Mouse (Mus musculus): ENCODE results near the gene Depdc1b. TPM values are rescaled to one million over a fixed set of nuclear protein-coding genes. Genes with fewer than 3 reads are reported as not detected.

Depdc1b gene
- polyA plus RNA-seq, 1 experiment from 2014 or later = 13.3 TPM

DNA sequence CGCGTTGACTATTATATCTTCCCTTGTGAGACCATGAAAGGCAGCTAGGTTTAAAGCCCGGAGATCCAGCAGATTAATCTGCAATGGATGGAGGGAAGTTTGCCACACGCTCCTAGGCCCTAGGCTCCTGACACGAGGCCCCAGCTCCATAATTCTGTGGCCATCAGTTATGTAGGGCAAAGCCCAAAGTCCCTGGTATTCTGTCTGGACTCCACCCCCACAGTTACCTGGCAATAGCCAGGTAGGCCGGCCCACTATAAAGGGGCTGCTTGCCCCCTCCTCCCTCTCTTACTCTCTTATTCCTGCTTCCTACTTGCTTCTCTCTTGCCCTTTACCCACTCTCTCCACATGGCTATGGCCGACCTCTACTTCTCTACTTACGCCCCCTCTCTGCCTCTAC is 2.9 kb downstream of the Depdc1b start:
- Histone ChIP-seq H3K4me1 (replicated peaks) (peaks cover 44% of the 10 kb centered on the region), H3K36me3 (replicated peaks) (peaks cover 12% of the 10 kb centered on the region), H3K9ac (no peak overlapping the region), H3K27me3 (no peaks in the 10 kb centered on the region), H3K4me2 (no peak overlapping the region), H3K27ac (replicated peaks) (no peak overlapping the region; the same call in 1 of the 2 replicates), H3K9me3 (replicated peaks) (no peaks in the 10 kb centered on the region), H3K4me3 (replicated peaks) (no peak overlapping the region)
- WGBS (ENCODE audit: insufficient replicate concordance) = 92% methylated on average over 8 of the region's 8 CpGs
- ATAC-seq (ENCODE audit: insufficient read depth) = no peak

DNA sequence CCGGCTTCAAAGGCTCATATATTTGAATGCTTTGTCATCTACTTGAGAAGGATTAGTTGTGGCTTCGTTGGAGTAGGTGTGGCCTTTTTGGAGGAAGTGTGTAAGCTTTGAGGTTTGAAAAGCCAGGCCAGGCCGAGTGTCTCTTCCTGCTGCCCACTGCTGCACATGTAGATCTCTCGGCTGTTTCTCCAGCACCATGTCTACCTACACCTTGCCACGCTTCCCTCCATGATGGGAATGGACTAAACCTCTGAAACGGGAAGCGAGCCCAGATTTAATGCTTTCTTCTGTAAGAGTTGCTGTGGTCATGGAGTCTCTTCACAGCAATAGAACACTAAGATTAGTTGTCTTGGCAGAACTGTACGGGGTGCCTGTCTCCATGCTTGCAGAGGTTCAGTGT is 4.1 kb downstream of the Depdc1b start:
- no peak overlapping the region for H3K4me2 ChIP-seq
- H3K27me3 ChIP-seq = no peaks in the 10 kb centered on the region
- no peak overlapping the region for H3K4me3 ChIP-seq (replicated peaks)
- peaks cover 34% of the 10 kb centered on the region for H3K4me1 ChIP-seq (replicated peaks)
- no peaks in the 10 kb centered on the region for H3K9me3 ChIP-seq (replicated peaks)
- no peak overlapping the region for H3K27ac ChIP-seq (replicated peaks)
- ATAC-seq (ENCODE audit: insufficient read depth) = no peak
- H3K9ac ChIP-seq = no peak overlapping the region
- WGBS (ENCODE audit: insufficient replicate concordance) = 72% methylated on average over 8 of the region's 8 CpGs
- peaks cover 24% of the 10 kb centered on the region for H3K36me3 ChIP-seq (replicated peaks)

DNA sequence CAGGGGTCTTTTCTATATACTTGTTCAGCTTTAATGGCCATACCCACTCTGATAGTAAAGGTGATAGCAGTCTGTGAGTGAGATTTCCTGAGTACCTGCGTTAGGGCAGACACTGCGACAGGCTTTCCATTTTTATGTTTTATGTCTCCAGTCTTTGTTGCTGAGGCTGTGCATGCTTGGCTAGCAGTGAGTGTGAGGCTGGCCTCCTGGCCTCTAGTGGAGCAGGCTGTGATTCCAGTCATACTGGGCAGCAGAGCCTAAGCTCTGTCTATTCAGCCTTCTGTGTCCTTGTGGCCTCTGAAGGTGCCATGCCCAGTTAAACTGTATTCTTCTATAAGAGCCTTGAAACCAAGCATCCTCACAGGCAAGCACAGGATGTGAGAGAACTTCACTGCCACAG is 6.3 kb downstream of the Depdc1b start:
- Histone ChIP-seq H3K36me3 (replicated peaks) (peaks cover 45% of the 10 kb centered on the region), H3K4me1 (replicated peaks) (peaks cover 20% of the 10 kb centered on the region), H3K9ac (no peak overlapping the region), H3K27me3 (no peaks in the 10 kb centered on the region), H3K9me3 (replicated peaks) (no peaks in the 10 kb centered on the region), H3K4me2 (no peak overlapping the region), H3K27ac (replicated peaks) (no peak overlapping the region), H3K4me3 (replicated peaks) (no peak overlapping the region)
- WGBS (ENCODE audit: insufficient replicate concordance) = 83% methylated on average over 2 of the region's 2 CpGs
- no peak for ATAC-seq (ENCODE audit: insufficient read depth)

DNA sequence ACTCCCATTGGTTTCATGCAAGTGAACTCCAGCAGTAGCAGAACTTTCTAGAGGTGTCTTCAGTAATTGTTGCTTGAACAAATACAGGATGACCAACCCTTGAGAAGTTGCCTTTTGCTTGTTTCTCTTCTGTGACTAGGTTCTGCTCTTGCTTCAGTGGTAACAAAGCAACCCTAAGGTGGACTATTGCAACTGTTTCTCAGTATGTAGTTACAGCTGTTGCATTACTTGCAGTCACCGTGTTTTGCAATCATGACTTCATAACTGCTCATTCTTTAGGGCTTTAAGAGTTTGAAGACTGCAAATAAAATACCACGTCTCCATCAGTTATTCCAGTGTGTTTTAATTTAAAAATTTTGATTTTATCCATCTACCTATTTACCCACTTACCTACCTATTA is 7.2 kb downstream of the Depdc1b start:
- H3K9ac ChIP-seq = no peak overlapping the region
- H3K9me3 ChIP-seq (replicated peaks) = no peaks in the 10 kb centered on the region
- H3K4me2 ChIP-seq = no peak overlapping the region
- H3K4me1 ChIP-seq (replicated peaks) = peaks cover 11% of the 10 kb centered on the region
- peaks cover 51% of the 10 kb centered on the region for H3K36me3 ChIP-seq (replicated peaks)
- 83% methylated on average over 2 of the region's 2 CpGs for WGBS (ENCODE audit: insufficient replicate concordance)
- ATAC-seq (ENCODE audit: insufficient read depth) = no peak
- H3K4me3 ChIP-seq (replicated peaks) = no peak overlapping the region
- no peaks in the 10 kb centered on the region for H3K27me3 ChIP-seq
- no peak overlapping the region for H3K27ac ChIP-seq (replicated peaks)

DNA sequence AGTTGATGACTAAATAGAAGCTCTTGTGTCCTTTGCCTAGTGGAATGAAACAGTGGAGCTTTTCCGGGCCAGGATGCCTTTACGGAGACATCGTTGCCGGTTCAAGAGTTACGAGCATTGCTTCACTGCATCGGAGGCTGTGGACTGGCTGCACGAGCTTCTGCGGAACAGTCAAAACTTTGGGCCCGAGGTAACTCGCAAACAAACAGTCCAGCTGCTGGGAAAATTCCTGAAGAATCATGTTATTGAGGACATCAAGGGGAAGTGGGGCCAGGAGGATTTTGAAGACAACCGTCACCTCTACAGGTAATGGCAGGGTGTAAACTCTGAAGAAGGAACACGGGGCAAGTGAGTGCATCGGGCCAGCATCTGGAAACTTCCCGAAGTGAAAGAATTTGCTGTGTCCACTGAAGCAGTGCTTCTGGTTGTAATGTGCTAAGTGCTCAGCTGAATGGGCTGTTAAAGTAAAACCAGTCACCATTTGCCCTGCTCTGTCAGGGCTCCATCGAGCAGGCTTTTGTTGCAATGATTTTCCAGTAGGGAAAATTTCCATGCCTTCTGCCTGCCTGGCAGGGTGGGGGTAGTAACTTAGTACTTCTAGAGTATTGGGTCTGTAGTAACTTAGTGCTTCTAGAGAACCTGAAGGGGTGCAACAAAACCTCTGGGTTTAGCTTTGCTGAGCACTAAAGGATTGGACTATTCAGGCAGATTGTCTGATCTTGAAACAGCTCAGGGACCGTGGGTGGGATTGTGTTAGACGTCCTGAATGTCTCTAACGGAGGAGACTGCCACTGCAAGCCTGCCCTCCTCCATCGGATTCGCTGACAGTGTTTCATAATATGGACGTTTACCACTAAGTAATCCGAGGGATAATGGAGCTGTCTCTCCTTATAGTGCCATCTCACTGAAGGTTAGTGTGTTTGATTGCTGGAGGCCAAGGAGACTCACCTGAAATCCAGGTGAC is 8.0 kb downstream of the Depdc1b start:
- no peak overlapping the region for H3K4me3 ChIP-seq (replicated peaks)
- no peak overlapping the region for H3K9ac ChIP-seq
- no peak for ATAC-seq (ENCODE audit: insufficient read depth)
- no peaks in the 10 kb centered on the region for H3K9me3 ChIP-seq (replicated peaks)
- no peak overlapping the region for H3K27ac ChIP-seq (replicated peaks)
- H3K27me3 ChIP-seq = no peaks in the 10 kb centered on the region
- H3K4me2 ChIP-seq = no peak overlapping the region
- H3K4me1 ChIP-seq (replicated peaks) = peaks cover 9% of the 10 kb centered on the region
- peaks cover 59% of the 10 kb centered on the region for H3K36me3 ChIP-seq (replicated peaks)
- WGBS (ENCODE audit: insufficient replicate concordance) = 89% methylated on average over 22 of the region's 22 CpGs

DNA sequence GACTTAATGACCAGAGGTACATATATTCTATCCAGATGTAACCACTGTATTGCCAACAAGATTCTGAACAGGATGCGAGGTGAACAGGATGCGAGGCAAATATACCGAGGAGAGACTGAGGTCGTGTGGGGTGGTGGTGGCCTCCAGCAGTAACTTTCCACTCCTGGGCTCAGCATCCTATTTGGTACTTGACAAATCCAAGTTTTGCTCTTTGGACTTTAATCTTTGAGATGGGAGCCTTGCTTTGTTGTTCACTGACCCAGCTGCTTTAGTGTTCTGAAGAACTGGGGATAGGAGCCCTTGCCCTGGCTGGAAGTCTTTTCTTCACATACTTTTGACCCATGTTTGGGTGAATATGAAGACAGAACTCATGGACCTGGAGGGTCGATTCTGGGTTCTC is 9.7 kb downstream of the Depdc1b start:
- Histone ChIP-seq H3K9ac (no peak overlapping the region), H3K4me1 (replicated peaks) (no peaks in the 10 kb centered on the region), H3K27ac (replicated peaks) (no peak overlapping the region), H3K36me3 (replicated peaks) (peaks cover 58% of the 10 kb centered on the region), H3K27me3 (no peaks in the 10 kb centered on the region), H3K4me2 (no peak overlapping the region), H3K4me3 (replicated peaks) (no peak overlapping the region), H3K9me3 (replicated peaks) (no peaks in the 10 kb centered on the region)
- no peak for ATAC-seq (ENCODE audit: insufficient read depth)
- WGBS (ENCODE audit: insufficient replicate concordance) = 75% methylated on average over 5 of the region's 5 CpGs

DNA sequence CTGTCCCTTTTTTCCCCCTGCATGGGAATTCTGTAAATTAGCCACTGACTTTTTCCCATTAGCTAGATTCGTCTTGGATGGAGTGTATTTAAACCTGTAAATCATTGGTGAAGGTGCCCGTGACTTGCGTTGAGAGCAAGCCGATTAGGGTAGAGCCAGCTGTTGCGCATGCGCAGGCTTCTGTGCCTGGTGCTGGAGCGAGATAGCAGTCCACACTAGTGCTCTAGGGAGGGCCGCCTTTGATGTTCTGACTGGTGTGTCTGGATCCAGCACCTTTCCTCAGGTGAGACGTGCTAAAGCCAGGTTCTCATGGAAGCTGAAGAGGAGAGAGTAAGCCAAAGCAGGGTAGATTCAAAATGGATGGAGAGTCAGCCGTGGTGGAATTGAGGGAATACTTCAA is 10.2 kb downstream of the Depdc1b start:
- Histone ChIP-seq H3K9me3 (replicated peaks) (no peaks in the 10 kb centered on the region), H3K4me3 (replicated peaks) (no peak overlapping the region), H3K4me1 (replicated peaks) (no peaks in the 10 kb centered on the region), H3K4me2 (no peak overlapping the region), H3K36me3 (replicated peaks) (peaks cover 59% of the 10 kb centered on the region), H3K9ac (no peak overlapping the region), H3K27me3 (no peaks in the 10 kb centered on the region), H3K27ac (replicated peaks) (no peak overlapping the region)
- no peak for ATAC-seq (ENCODE audit: insufficient read depth)
- WGBS (ENCODE audit: insufficient replicate concordance) = 84% methylated on average over 10 of the region's 10 CpGs

DNA sequence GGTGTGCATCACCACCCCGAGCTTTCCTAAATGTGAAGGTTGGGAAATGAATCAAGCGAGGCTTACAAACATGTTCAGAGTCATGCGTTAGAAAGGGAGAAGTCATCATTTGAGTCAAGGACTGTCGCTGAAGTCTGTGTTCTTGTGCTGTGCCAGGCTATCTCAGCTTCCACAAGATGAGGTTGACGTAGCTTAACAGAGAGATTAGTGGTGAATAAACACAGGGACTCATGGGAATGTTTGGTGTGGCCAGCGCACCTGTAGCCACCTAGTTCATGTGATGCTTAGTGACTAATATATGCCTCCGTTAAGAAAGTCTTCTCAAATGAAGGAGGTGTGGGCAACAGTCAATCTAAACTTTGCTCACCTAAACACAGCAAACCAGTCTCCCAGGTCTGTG is 10.9 kb downstream of the Depdc1b start:
- H3K27ac ChIP-seq (replicated peaks) = no peak overlapping the region
- H3K9ac ChIP-seq = no peak overlapping the region
- no peak overlapping the region for H3K4me2 ChIP-seq
- peaks cover 65% of the 10 kb centered on the region for H3K36me3 ChIP-seq (replicated peaks)
- WGBS (ENCODE audit: insufficient replicate concordance) = 80% methylated on average over 7 of the region's 7 CpGs
- no peaks in the 10 kb centered on the region for H3K4me1 ChIP-seq (replicated peaks)
- H3K4me3 ChIP-seq (replicated peaks) = no peak overlapping the region
- no peak for ATAC-seq (ENCODE audit: insufficient read depth)
- no peaks in the 10 kb centered on the region for H3K27me3 ChIP-seq
- no peaks in the 10 kb centered on the region for H3K9me3 ChIP-seq (replicated peaks)

DNA sequence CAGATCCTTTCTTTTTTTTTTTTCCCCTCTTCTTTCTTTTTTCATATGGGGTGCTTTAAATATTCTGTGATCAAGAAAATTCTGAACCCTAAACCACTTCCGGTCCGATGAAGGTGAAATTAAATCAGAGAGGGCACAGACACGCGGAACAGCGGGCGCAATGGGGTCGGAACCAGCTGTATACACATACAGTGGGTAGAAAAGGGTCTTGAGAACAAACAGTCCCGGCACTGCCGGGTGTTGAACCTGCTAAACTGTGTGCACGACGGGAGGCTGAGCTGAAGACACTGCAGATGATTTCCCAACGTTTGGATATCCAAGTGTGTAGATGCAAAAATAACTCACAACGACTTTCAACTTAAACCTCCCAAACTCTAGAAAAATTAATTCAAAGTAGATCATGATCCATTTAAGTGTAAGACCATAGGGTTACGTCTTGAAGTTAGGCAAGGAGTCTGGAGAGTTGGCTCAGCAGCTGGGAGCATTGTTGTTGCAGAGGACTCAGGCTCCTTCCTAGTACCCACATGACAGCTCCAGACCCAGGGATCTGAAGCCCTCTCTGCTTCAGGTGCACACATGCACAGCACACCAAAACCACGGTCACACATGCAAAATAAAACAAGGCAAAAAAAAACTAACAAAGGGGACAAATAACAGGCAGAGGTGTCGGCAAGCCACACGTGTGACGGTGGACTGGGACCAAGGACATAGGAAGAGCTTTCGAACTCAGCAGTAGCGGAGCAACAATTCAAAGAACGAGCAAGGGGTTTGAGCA is 12.5 kb downstream of the Depdc1b start:
- no peaks in the 10 kb centered on the region for H3K9me3 ChIP-seq (replicated peaks)
- H3K36me3 ChIP-seq (replicated peaks) = peaks cover 76% of the 10 kb centered on the region
- H3K4me1 ChIP-seq (replicated peaks) = no peaks in the 10 kb centered on the region
- no peak overlapping the region for H3K9ac ChIP-seq
- H3K27ac ChIP-seq (replicated peaks) = no peak overlapping the region
- no peak for ATAC-seq (ENCODE audit: insufficient read depth)
- no peak overlapping the region for H3K4me2 ChIP-seq
- 86% methylated on average over 21 of the region's 21 CpGs for WGBS (ENCODE audit: insufficient replicate concordance)
- no peak overlapping the region for H3K4me3 ChIP-seq (replicated peaks)
- no peaks in the 10 kb centered on the region for H3K27me3 ChIP-seq

DNA sequence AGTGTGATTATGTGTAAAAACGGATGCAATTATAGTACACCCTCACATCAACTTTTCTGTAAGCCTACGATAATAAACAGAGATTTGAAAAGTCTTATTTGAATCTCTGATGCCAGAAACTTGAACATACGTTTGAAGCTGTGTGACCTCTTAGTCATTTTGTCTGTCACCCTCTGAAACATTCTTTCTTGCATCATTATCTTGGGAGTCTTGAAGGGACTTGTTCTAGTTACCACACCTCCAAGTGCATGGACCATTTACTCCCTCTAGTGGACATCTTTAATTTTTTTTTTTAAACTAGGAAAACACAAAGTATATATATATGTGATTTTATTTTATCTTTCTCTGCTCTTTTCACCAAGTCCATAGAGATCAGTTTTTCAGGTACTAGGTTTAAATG is 13.6 kb downstream of the Depdc1b start:
- Histone ChIP-seq H3K27ac (replicated peaks) (no peak overlapping the region), H3K9me3 (replicated peaks) (no peaks in the 10 kb centered on the region), H3K4me2 (no peak overlapping the region), H3K27me3 (no peaks in the 10 kb centered on the region), H3K4me1 (replicated peaks) (0 out of 2 replicates have a peak, but pooled peaks cover 2% of the 10 kb centered on the region), H3K4me3 (replicated peaks) (no peak overlapping the region), H3K9ac (no peak overlapping the region), H3K36me3 (replicated peaks) (peaks cover 65% of the 10 kb centered on the region)
- 62% methylated on average over 3 of the region's 3 CpGs for whole genome bisulfite sequencing (ENCODE audit: insufficient replicate concordance)
- no peak for ATAC-seq (ENCODE audit: insufficient read depth)

DNA sequence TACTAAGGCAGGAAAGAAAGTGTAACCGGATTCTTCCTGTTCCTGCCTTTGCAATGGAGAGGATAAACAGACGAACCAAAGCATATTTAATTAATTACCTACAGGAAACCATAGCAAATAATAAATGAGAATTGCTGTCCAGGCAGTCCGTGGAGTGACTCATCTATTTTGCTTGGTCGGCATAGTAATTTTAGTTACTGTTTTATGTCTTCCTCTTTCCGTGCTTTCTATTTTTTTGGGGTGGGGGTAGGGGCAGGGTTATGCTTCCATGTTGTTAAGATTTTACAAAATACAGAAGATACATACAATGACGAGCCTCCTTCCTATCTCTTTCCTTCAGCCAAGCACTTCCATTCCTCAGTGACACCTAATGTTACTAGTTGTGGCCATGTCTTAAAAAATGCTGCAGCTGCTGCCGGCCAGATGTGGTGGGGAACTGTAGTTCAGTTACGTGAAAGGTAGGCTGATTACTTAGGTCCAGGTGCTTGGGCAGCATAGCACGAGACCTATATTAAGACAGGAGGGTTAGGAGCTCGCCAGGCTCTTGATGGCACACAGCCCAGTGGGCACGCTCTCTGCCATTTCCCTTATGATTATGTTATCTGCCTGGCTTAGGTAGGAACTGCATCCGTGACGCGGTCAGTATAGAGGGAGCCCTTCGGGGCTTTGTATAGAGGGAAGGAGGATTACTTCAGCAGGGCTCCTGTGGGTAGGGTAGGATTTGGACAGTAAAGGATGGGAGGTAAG is 19.3 kb downstream of the Depdc1b start:
- no peak overlapping the region for H3K4me3 ChIP-seq (replicated peaks)
- H3K27ac ChIP-seq (replicated peaks) = no peak overlapping the region
- H3K9me3 ChIP-seq (replicated peaks) = no peaks in the 10 kb centered on the region
- 0 out of 2 replicates have a peak, but pooled peaks cover 5% of the 10 kb centered on the region for H3K4me1 ChIP-seq (replicated peaks)
- no peak overlapping the region for H3K9ac ChIP-seq
- H3K4me2 ChIP-seq = no peak overlapping the region
- no peak for ATAC-seq (ENCODE audit: insufficient read depth)
- WGBS (ENCODE audit: insufficient replicate concordance) = 61% methylated on average over 15 of the region's 15 CpGs
- no peaks in the 10 kb centered on the region for H3K27me3 ChIP-seq
- H3K36me3 ChIP-seq (replicated peaks) = peaks cover 22% of the 10 kb centered on the region
